Mouse (Mus musculus) large intestine, adult 2 months (tissue): ENCODE measurements around the gene Dcun1d3. TPM values are rescaled to one million over a fixed set of nuclear protein-coding genes. Genes with fewer than 3 reads are reported as not detected.
A peak's percentile ranks its signal among the peaks of the same experiment; 100 is the strongest.

Experiments
- DNase-seq: peaks from one replicate; pipeline ENCODE4 v3.0.0-alpha.2; 2012; ENCODE audit warnings: low read depth, low spot score
- WGBS: fragments of 180-500 bp; shearing (Covaris S2); methylation state at CpG from one replicate; pipeline ENCODE4 v1.1.7; 2018; 5-methylcytosine and 5-hydroxymethylcytosine counted together
- polyA plus RNA-seq: library from polyadenylated mRNA; depleted of rRNA; stranded (reverse); fragments of >200 nt; gene quantifications from 2 replicates; pipeline ENCODE4 v1.2.3, GENCODE M21; 2012

Gene Dcun1d3
- polyA plus RNA-seq, 1 experiment = 2.7 TPM

DNA sequence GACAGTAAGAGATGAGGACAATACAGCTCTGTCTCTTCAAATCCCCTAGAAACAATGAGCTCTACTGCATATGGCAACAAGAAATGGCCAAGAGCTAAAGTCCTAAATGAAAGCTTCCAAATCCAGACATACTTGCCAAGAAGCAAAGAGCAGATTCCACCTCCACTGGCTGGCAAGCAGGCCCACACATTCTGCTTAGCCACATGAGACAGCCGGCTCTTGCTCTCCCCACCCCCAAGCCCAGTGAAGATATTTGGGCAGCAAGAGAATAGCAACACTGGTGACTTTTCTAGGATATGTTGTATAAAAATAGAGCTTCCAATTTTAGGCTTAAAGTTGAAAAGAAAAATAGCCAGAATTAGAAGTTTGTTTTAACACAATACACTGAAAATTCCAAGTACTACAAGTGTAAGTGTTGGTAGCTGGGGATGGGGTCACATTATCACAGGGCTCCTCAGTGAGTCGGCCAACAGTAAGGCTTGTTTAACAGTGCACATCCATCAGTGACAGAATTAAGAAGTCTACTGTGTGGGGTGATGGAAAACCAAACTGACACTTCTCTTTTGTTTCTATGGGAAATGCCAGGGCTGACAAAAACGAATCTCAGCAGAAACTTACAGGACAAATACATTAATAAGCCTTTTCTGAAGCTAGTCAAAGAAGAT lies 20.2 kb downstream of the Dcun1d3 start:
- WGBS = 59% methylated on average over 3 of the region's 3 CpGs
- DNase-seq = no peak

DNA sequence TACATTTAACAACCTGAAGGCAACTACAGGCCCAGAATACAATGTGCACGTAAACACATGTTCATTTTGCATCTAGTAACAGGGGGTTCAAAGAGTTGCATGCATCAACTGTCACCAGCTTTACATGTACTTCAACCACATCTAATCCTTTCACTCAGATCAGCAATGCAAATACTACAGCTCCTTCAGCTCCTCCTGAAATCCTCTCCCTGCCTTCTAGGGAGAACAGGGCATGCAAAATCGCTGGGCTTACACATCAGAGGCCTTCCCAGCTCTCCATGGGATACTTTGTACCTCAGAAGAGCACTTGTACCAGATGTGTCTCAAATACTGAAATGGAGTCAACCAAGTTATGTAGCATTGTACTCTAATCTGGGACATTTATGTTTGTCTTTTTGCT lies 23.0 kb downstream of the Dcun1d3 start:
- DNase-seq = no peak
- WGBS = 68% methylated on average over 2 of the region's 2 CpGs

DNA sequence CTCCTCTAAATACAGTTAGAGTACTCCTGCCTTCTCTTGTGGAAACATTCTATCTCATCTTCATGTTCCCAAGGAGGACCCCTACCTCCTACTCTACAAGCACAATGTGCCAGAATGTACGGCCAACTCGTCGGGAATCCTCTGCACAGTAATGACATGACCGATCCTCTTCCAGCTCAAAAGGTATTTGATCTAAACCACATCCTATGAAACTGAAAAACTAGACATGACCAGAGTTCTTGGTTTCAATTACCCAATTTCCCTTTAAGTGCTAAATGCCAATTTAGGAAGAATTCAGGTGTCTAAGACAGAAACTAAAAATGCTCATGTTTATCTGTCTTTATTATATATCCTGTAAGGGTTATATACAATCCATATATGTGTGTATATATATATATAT lies 23.9 kb downstream of the Dcun1d3 start:
- DNase-seq = no peak
- WGBS = 87% methylated on average over 4 of the region's 4 CpGs

DNA sequence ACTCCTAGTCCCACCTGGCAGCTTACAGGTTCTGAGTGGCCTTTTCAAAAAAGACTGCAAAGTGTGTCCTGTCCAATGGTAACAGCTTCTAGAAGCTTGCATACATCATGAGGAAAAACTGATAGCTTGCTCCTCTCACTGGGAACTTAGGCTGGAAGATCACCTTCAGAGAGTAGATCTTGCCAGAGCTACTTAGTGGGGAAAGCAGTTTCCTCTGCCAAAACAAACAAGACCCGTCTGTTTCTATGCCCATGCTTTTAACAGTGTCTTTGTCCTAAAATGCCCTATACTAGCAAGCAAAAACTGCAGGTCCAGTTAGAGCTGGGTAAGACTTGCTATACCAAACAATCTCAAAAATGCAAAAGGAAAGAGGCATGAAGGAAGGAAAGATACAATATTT lies 30.0 kb downstream of the Dcun1d3 start:
- WGBS = 9% methylated on average over 1 of the region's 1 CpGs
- DNase-seq = no peak

DNA sequence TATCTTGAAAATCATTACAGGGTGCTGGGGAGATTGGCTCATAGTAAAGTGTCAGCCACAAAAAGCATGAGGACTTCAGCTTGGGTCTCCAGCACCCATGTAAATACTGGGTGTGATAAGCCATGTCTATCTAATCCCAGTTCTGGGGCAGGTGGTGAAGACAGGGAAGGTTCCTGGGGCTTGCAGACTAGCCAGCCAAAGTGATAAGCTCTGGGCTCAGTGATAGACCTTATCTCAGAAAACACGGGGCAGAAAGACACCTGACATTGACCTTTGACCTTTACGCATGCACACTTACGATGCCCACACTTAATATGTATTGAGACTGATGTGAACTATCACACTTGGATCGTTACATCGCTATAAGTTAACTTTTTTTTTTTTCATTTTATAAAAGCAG lies 31.6 kb downstream of the Dcun1d3 start:
- DNase-seq = no peak
- 49% methylated on average over 5 of the region's 5 CpGs for WGBS

DNA sequence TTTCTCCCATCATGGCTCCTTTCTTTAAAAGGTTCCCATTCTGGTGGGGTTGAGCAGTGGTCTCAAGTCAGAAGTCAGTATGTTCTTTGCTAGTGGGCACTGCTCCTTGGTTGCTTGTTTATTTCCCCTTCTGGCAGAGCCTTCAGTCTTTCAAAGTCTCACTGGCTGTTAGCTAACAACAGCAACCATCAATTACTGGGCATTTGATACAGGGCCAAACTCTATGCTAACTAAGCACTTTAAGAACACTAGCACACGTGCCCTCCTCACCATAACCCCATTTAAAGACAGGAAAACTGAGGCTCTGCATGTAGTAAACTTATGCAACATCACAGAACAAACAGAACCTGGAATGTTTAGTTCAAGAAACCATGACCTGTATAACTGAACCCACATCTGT lies 33.9 kb downstream of the Dcun1d3 start:
- DNase-seq = no peak
- WGBS = 21% methylated on average over 1 of the region's 1 CpGs

DNA sequence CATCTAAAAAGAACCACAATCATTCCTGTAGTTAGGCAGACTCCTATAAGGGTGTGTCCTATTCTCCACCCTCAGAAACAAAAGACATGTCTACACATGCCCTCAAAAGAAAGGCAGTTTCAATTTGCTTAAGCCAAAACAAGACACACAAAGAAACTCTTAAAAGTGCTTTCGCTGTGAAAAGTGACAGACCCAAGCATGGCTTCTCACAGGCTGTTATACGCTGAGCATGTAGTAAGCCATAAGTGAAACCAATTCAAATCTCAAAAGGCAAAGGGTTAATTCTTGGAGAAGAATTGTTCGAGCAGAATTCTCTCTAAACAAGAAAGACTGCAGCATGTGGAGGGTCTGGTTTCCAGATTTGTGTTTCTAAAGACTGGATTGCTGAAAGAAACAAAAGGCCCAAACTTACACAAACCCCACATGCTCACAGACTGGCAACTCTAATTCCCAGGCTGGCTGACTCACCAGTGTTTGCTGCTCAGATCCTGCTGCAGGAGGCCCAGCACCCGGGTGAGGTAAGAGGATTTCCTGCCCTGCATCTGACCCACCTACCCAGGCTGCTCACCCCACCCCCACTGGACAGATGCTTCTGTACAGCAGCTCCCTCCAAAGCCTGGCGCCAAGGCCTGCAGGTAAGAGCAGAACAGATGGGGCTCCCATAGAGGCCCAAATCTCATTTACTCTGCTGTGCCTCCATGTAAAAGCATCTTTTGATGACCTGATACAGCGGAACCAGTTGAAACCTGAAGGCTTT lies 34.6 kb downstream of the Dcun1d3 start:
- 46% methylated on average over 6 of the region's 6 CpGs for WGBS
- DNase-seq = peak; percentile 6

DNA sequence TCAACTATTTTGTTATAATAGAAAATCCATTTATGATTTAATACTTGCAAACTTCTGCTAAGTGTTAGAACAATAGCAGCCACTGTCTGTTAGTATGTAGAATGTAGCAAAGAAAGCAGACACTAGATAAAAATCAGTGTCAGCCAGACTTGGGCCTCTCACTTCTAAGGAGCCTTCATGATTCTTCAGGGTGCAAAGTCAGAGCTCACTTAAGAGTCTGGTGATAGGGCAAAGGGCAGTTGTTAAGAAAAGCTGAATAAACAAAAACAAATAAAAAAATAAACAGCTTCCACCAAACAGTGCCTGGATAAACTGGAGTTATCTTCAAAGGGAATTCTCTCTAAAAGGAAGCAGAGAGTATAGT lies 35.1 kb downstream of the Dcun1d3 start:
- no peak for DNase-seq

DNA sequence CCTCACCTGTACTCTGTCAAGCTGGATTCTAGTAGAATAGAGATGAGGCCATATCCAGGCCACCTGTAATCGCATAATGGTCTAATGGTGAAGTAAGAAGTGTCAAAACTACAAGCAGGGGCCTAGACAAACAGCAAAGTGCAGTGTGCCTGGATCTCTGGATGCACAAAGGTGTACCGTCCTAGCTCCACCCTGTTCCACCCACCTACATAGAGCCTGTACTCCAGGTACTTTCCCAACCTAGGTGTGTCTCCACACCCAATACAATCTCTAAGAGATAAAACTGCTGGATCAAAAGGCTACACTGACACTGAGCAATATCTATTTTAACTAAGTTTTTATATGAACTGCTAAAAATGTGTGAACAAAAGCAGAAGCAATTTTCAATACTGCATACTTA lies 35.5 kb downstream of the Dcun1d3 start:
- 30% methylated on average over 2 of the region's 2 CpGs for WGBS
- DNase-seq = peak; percentile 24

DNA sequence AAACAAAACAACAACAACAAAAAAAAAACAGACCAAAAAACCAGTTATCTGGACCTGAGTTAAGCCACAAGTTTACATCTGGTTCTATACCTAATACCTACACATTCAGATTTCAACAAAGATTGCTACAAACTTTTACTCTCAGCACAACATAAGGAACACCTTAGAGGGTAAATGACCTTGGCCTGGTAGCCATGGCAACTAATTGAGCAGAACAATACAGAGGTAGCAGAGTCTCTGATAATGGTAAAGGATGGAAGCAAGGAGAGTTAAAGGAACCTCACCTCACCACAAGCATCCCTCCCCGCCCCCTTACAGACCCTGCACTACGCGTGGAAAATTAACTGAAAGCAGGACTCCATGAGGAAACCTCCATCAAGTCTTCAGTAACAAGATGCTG lies 36.0 kb downstream of the Dcun1d3 start:
- DNase-seq = no peak
- WGBS = 69% methylated on average over 3 of the region's 3 CpGs

DNA sequence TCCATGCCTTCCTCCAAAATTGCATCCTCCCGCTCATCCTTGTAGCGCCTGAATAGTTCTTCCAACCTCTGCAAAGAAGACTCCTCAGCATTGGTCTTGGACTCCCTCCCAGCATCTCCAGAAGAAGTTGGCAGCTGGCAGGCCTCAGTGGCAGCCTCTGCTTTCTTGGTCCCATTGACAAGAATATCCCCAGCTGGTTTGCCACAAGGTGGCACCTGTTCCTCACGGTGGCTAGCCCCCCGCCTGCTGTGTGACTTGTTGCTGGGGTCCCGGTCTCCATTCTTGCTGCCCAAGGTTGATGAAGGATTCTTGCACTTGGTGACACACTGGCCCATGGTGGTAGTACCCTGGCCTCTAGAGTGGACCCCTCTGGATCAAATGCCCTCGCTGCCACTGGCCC lies 36.6 kb downstream of the Dcun1d3 start:
- 88% methylated on average over 6 of the region's 6 CpGs for WGBS
- no peak for DNase-seq

DNA sequence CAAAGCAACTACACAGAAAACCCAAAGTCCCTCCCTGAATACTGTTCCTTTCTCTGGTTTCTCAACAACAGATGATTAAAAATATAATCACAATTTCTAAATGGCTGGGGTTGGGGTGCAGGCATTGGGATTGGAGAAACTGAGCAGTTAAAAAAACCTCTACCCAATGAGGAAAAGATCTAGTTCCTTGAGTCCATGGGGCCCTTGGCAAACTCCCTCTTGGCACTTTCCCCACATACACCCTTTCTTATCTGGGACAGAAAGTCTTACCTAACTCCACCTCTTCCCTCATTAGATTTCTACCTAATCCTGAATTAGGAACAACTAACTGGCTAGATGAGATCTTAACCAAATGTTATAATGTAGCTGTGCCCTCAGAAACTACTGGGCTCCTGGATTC lies 41.1 kb downstream of the Dcun1d3 start:
- DNase-seq = no peak

DNA sequence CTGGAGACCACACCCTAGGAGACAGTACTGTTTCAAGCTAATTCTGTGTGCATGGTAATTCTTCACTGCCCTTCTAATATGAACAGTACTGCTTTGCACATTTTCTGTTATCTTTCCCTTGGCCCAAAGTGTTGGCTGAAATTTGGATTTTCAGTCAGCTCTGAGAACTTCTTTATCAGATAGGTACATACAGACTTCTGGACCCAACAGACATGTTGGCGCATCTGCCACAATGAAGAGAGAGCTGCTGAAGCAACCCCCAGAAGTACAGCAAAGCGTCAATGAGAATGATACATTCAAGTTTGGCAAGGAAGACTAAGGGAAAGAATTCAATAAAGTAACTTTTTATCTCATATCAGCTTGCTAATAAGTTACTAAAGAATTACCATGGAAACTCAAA lies 41.7 kb downstream of the Dcun1d3 start:
- WGBS = over 99% methylated on average over 2 of the region's 2 CpGs
- no peak for DNase-seq

DNA sequence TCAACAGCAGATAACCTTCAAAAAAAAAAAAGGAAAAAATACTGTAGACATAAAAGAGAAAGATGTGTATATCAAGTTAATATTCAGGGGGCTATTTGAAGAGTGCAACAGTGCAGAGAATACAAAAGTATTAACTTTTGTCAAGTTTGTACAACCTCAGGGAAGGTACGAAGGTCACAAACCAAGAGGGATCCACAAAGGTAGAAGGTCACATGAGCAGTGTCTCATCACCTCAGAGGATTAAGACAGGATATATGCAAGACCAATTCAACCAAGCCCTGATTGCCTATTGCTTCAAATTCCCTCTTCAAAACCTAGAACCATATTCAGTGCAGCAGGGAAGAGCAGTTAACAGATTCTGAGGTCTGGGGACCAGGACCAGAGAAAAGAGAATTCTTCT lies 42.9 kb downstream of the Dcun1d3 start:
- DNase-seq = no peak
- 98% methylated on average over 1 of the region's 1 CpGs for WGBS

DNA sequence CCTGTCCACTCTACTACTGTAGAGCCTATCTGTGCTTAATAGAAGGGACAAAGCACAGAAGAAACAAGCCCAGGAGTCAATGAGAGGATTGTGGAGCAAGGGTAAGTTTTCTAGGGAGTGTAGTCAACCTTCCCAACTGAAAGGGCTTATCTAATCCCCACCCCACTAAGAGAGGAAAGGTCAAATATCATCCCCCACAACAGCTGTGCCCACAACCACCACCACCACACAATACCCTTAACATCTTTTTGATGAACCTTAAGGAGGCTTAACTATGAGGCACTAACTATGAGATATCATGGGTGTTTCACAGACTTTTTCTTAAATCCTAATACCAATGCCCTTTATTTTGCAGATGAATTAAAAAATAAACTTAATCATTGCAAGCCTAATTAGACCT lies 43.6 kb downstream of the Dcun1d3 start:
- no peak for DNase-seq

DNA sequence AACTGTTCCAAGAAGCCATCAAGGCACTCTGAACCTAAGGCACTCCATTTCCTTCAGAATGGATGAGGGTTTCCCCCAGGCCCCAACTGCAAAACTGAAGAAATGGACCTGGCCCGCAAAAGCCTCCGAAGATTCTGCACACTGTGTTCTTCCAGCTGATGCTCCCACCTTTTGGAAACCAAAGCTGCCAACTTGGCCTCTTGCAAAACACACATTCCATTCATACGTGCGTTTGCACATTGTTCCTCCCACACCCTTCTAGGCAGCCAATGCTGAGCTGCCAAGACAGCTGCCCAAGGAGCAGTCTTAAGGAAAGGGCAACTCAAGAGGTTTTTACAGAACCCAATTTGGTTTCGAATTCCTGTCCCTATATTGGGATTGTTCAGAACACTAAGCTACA lies 45.4 kb downstream of the Dcun1d3 start:
- DNase-seq = no peak
- whole genome bisulfite sequencing = 45% methylated on average over 5 of the region's 5 CpGs

DNA sequence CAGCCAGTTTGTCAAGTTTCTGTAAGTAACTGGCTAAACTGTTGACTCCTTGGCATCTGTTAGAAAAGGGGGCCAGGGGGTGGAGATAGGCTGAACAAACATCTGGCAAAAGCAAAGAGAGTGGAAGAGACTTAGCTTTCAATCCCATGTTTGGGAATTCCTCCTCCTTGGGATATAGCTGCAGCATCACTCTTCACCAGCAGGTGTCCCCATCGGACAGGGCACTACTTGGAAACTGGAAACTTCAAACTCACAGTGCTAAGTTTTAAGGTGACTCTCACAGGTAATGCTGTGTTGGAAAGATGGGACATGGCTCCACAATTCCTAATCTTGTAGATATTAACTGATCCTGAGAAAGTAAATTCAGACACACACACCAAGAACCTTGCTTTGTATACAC lies 47.0 kb downstream of the Dcun1d3 start:
- WGBS = 3% methylated on average over 1 of the region's 1 CpGs
- DNase-seq = peak; percentile 37

DNA sequence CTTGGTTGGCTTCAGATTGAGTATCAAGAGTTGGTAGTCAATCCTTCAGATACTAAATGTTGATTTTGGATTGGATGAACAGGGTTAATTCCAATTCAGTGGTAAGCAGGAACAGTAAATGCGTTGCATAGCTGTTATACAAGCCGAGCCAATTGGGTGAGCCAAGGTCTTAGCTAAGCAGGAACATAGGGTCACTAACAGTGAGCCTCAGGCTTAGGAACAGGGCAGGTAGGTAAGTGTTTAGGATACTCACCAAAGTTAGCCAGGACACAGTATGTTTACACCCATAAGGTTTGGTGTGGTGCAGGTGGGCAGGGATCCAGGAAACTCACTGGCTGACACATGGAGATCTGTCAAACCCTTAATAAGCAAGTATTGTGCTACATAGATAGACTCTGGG lies 48.7 kb downstream of the Dcun1d3 start:
- WGBS = 79% methylated on average over 2 of the region's 2 CpGs
- no peak for DNase-seq

DNA sequence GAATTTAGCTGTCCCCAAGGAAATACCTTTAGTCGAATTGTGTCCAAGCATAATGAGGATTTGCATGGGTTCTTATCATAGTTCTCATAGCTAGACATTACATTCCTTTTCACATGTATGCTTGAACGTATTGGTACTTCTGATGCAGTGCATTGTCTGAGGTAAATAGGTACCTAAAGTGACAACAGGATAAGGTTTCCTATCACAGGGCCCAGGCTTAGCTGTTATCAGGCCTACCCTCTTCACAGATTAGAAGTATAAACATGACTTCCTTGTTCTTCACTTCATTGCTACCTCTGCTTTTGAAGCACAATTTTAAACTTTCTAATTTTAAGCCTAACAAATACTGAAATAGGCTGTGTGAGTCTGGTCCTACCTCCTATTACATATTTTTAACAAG lies 50.6 kb downstream of the Dcun1d3 start:
- WGBS = 91% methylated on average over 2 of the region's 2 CpGs
- no peak for DNase-seq

DNA sequence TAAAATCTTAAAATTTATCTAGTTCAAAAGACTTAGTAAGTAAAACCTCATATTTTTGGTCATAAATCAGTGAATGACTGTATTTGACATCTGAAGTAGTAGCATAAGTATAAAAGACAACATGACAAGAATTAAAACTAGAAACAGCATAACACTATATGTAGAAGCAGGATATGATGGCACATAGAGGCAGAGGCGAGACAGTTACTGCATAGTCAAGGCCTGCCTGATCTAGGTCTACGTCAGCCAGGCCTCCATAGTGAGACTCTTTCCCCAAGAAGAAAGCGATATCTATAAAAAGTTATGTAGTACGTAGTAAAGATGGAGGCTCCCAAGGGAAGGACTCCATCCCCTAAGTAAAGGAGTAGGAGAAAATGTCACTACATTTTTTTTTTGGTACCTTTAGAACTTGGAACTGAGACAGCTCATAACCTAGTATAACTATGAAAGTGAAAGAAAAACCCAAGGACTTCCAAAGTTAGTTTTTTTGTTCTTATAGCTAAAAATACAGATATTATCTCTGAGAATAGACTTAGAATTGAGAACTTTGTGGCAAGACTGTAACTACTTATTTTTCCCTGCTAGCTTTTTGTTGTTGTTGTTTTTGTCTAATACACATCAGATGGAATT lies 54.2 kb downstream of the Dcun1d3 start:
- 95% methylated on average over 4 of the region's 4 CpGs for WGBS

DNA sequence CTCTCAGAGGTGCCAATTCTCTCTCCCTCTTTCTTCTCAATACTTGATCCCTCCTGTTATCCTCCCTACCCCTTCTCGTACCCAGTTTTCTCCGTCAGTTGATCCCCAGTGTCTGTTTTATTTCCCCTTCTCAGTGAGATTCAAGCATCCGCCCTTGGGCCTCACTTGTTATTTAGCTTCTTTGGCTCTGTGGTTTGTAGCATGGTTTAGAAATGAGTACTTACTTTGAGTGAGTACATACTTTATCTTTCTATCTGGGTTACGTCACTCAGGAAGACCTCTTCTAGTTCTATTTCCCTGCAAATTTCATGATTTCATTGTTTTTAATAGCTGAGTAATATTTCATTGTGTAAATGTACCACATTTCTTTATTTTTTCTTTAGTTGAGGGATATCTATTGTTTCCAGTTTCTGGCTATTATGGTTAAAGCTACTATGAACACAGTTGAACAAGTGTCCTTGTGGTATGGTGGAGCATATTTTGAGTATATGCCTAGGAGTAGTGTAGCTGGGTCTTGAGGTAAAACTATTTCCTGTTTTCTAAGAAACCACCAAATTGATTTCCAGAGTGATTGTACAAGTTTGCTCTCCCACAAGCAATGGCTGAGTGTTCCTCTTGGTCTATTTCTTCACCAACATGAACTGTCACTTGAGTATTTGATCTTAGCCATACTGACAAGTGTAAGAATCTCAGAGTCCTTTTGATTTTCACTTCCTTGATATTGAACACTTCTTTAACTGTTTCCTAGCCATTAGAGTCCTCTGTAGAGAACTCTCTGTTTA lies 59.9 kb downstream of the Dcun1d3 start:
- DNase-seq = no peak
- WGBS = 92% methylated on average over 4 of the region's 4 CpGs

More for the DNA sequence above, 54.2 kb downstream of the Dcun1d3 start:
- no peak for DNase-seq
